Mouse (Mus musculus): ENCODE results near the gene Zfp341.

- TF ChIP-seq CTCF (IDR thresholded peaks at IDR 0.05; ENCODE audit: control insufficient read depth, insufficient read depth, low read length): no peak
- TF ChIP-seq POLR2A (IDR thresholded peaks at IDR 0.05; ENCODE audit: borderline replicate concordance, control insufficient read depth, low read depth, low read length): no peak
Observed at GRCm38 (mm10) chr2:154584931-154585601, 28.0 kb upstream of the Zfp341 start.

Measured in bone marrow, adult 2 months (tissue).